Mouse (Mus musculus) kidney, postnatal 0 days (tissue): ENCODE results near the gene Lats1. TPM values are rescaled to one million over a fixed set of nuclear protein-coding genes. Genes with fewer than 3 reads are reported as not detected.

ENCODE experiments used
- ATAC-seq: fragments of 200-750 bp; cut with Nextera tagmentation; replicated peaks from 2 replicates; pipeline ENCODE4 v1.8.0; 2017; ENCODE audit warnings: low read depth, moderate number of reproducible peaks, moderate TSS enrichment, moderate library complexity; ENCODE audit not compliant: low FRiP score
- DNase-seq: peaks from one replicate; pipeline ENCODE4 v3.0.0-alpha.2; 2016; ENCODE audit warnings: low spot score
- H3K27ac ChIP-seq: fragments of 300-500 bp; sonication (generic); 2 replicates; pipeline ENCODE4 v1.5.1; 2014; ENCODE audit warnings: mild to moderate bottlenecking
- H3K27me3 ChIP-seq: fragments of 300-500 bp; sonication (generic); 2 replicates; pipeline ENCODE4 v1.6.1; 2014; ENCODE audit warnings: low read length, mixed read lengths; ENCODE audit not compliant: insufficient read depth
- H3K36me3 ChIP-seq: fragments of 300-500 bp; sonication (generic); 2 replicates; pipeline ENCODE4 v1.6.1; 2014; ENCODE audit warnings: low read length, mixed read lengths; ENCODE audit not compliant: insufficient read depth
- H3K4me1 ChIP-seq: fragments of 300-500 bp; sonication (generic); replicated peaks from 2 replicates; pipeline ENCODE4 v1.6.1; 2014; ENCODE audit warnings: antibody characterized with exemption, low read length, mixed read lengths; ENCODE audit not compliant: insufficient read depth
- H3K4me2 ChIP-seq: fragments of 300-500 bp; sonication (generic); 2 replicates; pipeline ENCODE4 v1.6.1; 2014; ENCODE audit warnings: mild to moderate bottlenecking, low read length, moderate library complexity, mixed read lengths
- H3K4me3 ChIP-seq: fragments of 300-500 bp; sonication (generic); replicated peaks from 2 replicates; pipeline ENCODE4 v1.5.1; 2014; ENCODE audit warnings: low read depth, low read length
- H3K9ac ChIP-seq: fragments of 300-500 bp; sonication (generic); 2 replicates; pipeline ENCODE4 v1.6.1; 2014; ENCODE audit warnings: low read depth, low read length
- H3K9me3 ChIP-seq: fragments of 300-500 bp; sonication (generic); replicated peaks from 2 replicates; pipeline ENCODE4 v1.6.1; 2016; ENCODE audit warnings: low read length, inconsistent platforms, mixed read lengths
- CTCF ChIP-seq: IDR thresholded peaks from 2 replicates; pipeline ENCODE4 v1.5.1; 2016; ENCODE audit warnings: antibody characterized with exemption, low read depth, mild to moderate bottlenecking, moderate library complexity
- WGBS: fragments of 180-500 bp; shearing (Covaris S2); extraction: QIAGEN DNeasy Blood & Tissue Kit; methylation state at CpG from one replicate; pipeline ENCODE4 v1.1.7; 2014; 5-methylcytosine and 5-hydroxymethylcytosine counted together
- polyA plus RNA-seq: library from polyadenylated mRNA; unstranded; fragments of >200 nt; fragmentation: Nextera tagmentation; extraction: Ambion mirVana; gene quantifications from 2 replicates; pipeline ENCODE4 v1.2.1, GENCODE M21; 2015

The Lats1 gene
- polyA plus RNA-seq, 1 experiment from 2014 or later = 7.3 TPM

DNA sequence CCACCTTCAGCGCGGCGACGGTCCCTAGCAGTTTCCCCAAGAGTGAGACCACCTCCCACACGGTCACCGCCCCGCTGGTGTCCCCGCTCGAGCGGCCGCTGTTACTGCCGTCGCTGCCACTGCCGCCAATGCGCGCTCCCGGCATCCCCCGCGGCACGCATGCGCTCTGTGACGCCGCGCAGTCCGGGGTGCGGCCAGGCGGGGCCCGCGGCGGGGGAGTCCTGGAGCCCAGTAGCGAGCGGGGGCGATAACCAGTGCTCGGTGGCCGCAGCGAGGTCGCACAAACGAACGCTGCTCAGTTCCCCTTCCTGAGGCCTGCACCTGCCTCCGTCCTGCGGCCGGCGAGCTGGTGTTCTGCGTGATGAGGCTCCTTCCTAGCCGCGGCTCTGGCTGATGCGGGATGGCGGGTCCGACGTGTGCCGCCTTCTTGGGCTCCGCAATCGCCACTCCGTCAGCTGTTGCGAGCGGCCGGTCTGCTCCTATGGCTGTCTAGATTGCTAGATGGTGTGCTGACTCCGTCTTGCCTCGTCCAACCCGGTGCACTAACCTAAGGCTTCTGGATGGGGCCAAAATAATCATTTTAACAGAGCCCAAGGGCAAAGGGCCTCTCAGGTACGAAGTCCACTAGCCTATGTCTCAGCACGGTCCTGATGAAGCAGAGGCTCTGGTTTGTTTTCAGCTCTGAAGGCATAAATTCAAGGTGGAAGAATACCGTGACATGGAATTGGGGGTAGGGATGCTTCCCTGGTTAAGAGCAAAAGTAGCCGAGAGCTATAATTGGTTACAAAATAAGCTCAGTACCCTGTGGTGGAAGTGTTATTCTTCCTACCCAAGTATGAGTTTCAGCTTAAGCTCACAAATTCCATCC is 17.6 kb upstream of the Lats1 start:
- under 1% methylated on average over 60 of the region's 64 CpGs for WGBS

DNA sequence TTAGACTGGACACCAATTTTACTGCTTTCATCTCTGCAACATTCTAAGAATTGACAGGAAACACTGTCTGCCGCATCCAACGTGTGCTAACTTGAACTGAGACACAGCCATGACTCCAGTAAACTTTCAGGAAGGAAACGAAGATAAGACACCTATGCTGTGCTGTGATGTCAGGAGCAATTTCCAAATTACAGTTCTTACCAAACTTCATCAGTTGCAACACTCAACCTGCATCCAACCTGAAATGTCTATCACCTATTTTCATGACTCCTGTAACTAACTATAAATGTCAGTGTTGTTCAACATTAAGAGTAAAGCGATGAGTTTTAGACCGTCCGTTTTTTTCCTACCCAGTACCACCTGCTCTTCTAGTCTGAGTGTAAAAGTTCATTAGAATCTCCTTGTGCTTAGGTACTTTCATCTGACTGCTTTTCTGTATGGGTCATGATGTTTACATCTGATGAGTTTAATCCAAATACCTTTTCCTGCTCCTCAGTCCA is 16.9 kb upstream of the Lats1 start:
- Histone ChIP-seq H3K9ac (peak overlapping the region; percentile 91; the same call in 1 of the 2 replicates), H3K4me2 (peak overlapping the region; percentile 90), H3K27ac (peak overlapping the region; percentile 97), H3K9me3 (no peaks in the 10 kb centered on the region), H3K36me3 (no peaks in the 10 kb centered on the region), H3K27me3 (no peaks in the 10 kb centered on the region), H3K4me3 (peak overlapping the region; percentile 74), H3K4me1 (peaks cover 5% of the 10 kb centered on the region; the same call in 1 of the 2 replicates)
- WGBS = 55% methylated on average over 6 of the region's 6 CpGs
- TF ChIP-seq CTCF = no peak
- DNase-seq (no peak), ATAC-seq (no peak)

More for the DNA sequence above, 17.6 kb upstream of the Lats1 start:
- peak overlapping the region; percentile 97 for H3K27ac ChIP-seq
- peak overlapping the region; percentile 74 for H3K4me3 ChIP-seq
- H3K4me1 ChIP-seq = peaks cover 5% of the 10 kb centered on the region; the same call in 1 of the 2 replicates
- peak overlapping the region; percentile 91 for H3K9ac ChIP-seq
- H3K9me3 ChIP-seq = no peaks in the 10 kb centered on the region
- H3K27me3 ChIP-seq = no peaks in the 10 kb centered on the region
- DNase-seq (peak; percentile 95), ATAC-seq (peak; percentile 94)
- no peak for TF ChIP-seq CTCF
- peak overlapping the region; percentile 90 for H3K4me2 ChIP-seq
- H3K36me3 ChIP-seq = no peaks in the 10 kb centered on the region

DNA sequence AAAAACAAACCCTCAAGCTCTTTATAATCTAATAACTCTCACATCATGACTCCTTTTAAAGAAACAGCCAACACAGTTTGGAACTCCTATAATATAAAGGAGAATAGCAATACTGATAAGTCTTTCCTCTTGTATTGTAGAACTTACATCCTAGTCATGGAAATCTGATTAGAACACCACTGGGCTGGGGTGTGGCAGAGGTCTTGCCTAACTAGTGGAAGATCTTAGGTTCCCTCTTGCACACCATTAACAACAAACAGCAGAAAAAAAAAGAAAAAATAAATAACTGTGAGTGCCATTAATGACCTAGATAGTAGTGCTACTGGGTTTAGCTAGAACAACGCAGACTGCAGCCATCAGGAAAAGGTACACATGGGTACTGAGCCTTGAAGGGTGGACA is 16.1 kb upstream of the Lats1 start:
- Histone ChIP-seq H3K4me1 (peaks cover 5% of the 10 kb centered on the region; the same call in 1 of the 2 replicates), H3K9ac (no peak overlapping the region), H3K9me3 (no peaks in the 10 kb centered on the region), H3K36me3 (no peaks in the 10 kb centered on the region), H3K4me2 (no peak overlapping the region), H3K27me3 (no peaks in the 10 kb centered on the region), H3K4me3 (no peak overlapping the region), H3K27ac (no peak overlapping the region)
- ATAC-seq = no peak
- no peak for DNase-seq
- no peak for TF ChIP-seq CTCF
- 82% methylated on average over 1 of the region's 1 CpGs for WGBS

DNA sequence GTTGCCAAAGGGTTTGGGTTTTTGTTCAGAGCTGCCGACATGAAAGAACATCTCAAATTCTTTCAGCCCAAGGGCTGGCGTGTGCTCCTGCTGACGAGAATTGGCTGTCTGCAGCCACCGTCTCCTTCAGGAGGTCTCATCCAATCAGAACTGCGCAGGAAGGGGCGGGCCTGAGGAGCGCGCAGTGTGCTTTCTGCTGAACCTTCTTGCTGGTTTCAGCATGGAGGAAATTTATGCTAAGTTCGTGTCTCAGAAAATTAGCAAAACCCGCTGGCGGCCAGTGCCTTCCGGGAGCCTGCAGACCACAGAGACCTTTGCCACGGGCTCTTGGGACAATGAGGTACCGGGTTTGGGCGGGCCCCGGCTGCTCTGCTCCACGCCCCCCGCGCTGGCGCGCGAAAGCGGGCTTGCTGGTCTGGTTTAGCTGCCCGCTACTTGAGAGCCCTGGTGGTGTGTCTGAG is 13.6 kb upstream of the Lats1 start, which contains the start of gene Nup43:
TSS of gene Nup43 (plus strand) at position 162 of the 461 bp plus-strand sequence.
- under 1% methylated on average over 24 of the region's 24 CpGs for WGBS
- Histone ChIP-seq H3K4me3 (peak within 1 kb of the TSS; percentile 69), H3K4me2 (peak within 1 kb of the TSS; percentile 71), H3K9me3 (no peaks in the 10 kb centered on the region), H3K27me3 (no peaks in the 10 kb centered on the region), H3K4me1 (peaks cover 5% of the 10 kb centered on the region; the same call in 1 of the 2 replicates), H3K27ac (peak within 1 kb of the TSS; percentile 79), H3K9ac (peak within 1 kb of the TSS; percentile 71), H3K36me3 (no peaks in the 10 kb centered on the region)
- peak; percentile 75 for ATAC-seq
- no peak for TF ChIP-seq CTCF
- peak; percentile 95 for DNase-seq

DNA sequence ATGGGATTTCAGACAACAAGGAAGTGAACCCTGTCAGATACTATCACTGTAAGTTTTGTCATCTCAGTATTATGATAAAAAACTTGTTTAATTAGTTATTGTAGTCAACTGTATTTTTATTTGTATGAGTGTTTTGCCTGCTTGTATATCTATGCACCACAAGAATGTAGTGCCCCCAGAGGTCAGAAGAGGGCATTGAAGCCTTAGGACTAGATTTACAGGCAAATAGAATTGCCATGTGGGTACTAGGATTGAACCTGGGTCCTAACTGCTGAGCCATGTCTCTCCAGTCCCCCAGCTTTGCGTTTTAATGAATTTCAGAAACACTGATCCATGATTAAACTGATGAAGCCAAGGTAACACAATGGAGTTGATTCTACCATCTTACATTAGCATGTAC is 7.3 kb upstream of the Lats1 start:
- peak; percentile 60 for TF ChIP-seq CTCF
- 74% methylated on average over 1 of the region's 1 CpGs for WGBS

DNA sequence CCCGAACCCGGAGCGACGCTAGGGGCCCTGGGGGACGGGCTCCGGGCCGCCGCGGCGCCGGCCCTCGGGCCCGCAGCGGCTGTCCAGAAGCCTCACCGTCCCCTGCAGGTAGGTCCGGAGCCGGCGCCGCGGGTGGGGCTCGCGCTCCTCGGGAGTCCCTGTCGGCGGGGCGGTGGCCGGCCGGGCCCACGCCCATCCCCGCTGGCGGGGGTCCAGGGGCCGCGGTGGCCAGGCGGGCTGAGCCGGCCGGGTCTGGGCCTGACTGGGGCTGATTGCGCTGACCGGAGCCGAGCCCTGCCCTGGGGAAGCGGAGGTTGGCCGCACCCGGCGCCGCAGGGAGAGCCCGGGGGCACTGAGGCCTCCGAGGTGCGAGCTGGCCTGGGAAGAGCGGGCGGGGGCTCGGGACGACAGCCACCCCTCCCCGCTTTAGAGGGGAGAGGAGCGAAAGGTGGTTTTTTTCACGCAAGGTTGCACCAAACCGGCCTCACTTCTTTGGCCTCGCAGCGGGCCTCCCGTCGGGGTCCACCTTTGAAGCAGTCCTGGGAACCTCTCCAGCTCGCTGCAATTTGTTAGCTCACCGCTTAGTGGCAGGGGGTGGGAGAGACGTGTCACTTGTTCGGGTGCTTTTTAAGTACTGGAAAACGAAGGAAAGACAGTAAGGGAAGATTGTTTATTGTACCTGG is 470 bp downstream of the Lats1 start:
- Histone ChIP-seq H3K27me3 (no peaks in the 10 kb centered on the region), H3K9me3 (no peaks in the 10 kb centered on the region), H3K27ac (peak overlapping the region; percentile 99), H3K36me3 (0 out of 2 replicates have a peak, but pooled peaks cover 8% of the 10 kb centered on the region), H3K4me2 (peak overlapping the region; percentile 61), H3K4me1 (peaks cover 11% of the 10 kb centered on the region), H3K4me3 (peak overlapping the region; percentile 94), H3K9ac (peak overlapping the region; percentile 99)
- DNase-seq = peak; percentile 91
- peak; percentile 96 for ATAC-seq
- TF ChIP-seq CTCF = peak; percentile 47; the same call in 1 of the 2 replicates
- WGBS = under 1% methylated on average over 60 of the region's 64 CpGs

More for the DNA sequence above, 7.3 kb upstream of the Lats1 start:
- no peak overlapping the region for H3K4me2 ChIP-seq
- H3K27ac ChIP-seq = no peak overlapping the region
- H3K9ac ChIP-seq = no peak overlapping the region
- no peaks in the 10 kb centered on the region for H3K4me1 ChIP-seq
- no peaks in the 10 kb centered on the region for H3K9me3 ChIP-seq
- DNase-seq (peak; percentile 56), ATAC-seq (no peak)
- H3K4me3 ChIP-seq = no peak overlapping the region
- 0 out of 2 replicates have a peak, but pooled peaks cover 8% of the 10 kb centered on the region for H3K36me3 ChIP-seq
- no peaks in the 10 kb centered on the region for H3K27me3 ChIP-seq
